Mouse (Mus musculus) thymus, postnatal 10 days (tissue): ENCODE data around the gene Pik3r2.

Source experiments
- DNase-seq, 2 experiments: peaks; one replicate each; pipeline ENCODE4 v3.0.0; 2021; ENCODE audit warnings: low spot score in 2 of 2

The Pik3r2 gene

GRCm38 (mm10) chr8:70757523-70758307 is 18.8 kb downstream of the Pik3r2 start:
- no peak for DNase-seq

- no peak for DNase-seq
Measured at GRCm38 (mm10) chr8:70756476-70757040, 20.0 kb downstream of the Pik3r2 start.

- no peak for DNase-seq
Measured at GRCm38 (mm10) chr8:70755661-70756475, 20.6 kb downstream of the Pik3r2 start.

GRCm38 (mm10) chr8:70754871-70755660 is 21.4 kb downstream of the Pik3r2 start:
- no peak for DNase-seq

GRCm38 (mm10) chr8:70754043-70754870 is 22.3 kb downstream of the Pik3r2 start, which contains the start of gene Rab3a:
Gene Rab3a (plus strand): TSS chr8:70754679.
- peak; percentile 90 to 95 for DNase-seq

GRCm38 (mm10) chr8:70753151-70753550 is 23.4 kb downstream of the Pik3r2 start:
- DNase-seq: peak; percentile 50 to 53

- peak; percentile 60 to 81 for DNase-seq
Measured at GRCm38 (mm10) chr8:70752000-70752764, 24.3 kb downstream of the Pik3r2 start.

GRCm38 (mm10) chr8:70750128-70750680 is 26.3 kb downstream of the Pik3r2 start:
- DNase-seq: no peak

- no peak for DNase-seq
Measured at GRCm38 (mm10) chr8:70749097-70749674, 27.3 kb downstream of the Pik3r2 start.

GRCm38 (mm10) chr8:70748246-70749096 is 28.0 kb downstream of the Pik3r2 start:
- DNase-seq: no peak

GRCm38 (mm10) chr8:70747211-70747890 is 29.2 kb downstream of the Pik3r2 start:
- DNase-seq: no peak

GRCm38 (mm10) chr8:70746676-70747075 is 29.8 kb downstream of the Pik3r2 start:
- no peak for DNase-seq

- DNase-seq: no peak
Measured at GRCm38 (mm10) chr8:70745691-70746220, 30.8 kb downstream of the Pik3r2 start.

GRCm38 (mm10) chr8:70744806-70745205 is 31.7 kb downstream of the Pik3r2 start:
- no peak for DNase-seq

- DNase-seq: no peak
Measured at GRCm38 (mm10) chr8:70743656-70744590, 32.6 kb downstream of the Pik3r2 start.

- DNase-seq: no peak
Measured at GRCm38 (mm10) chr8:70742981-70743655, 33.4 kb downstream of the Pik3r2 start.
